In genomic region chr5:98019396-98019795, GRCm38 (mm10) we compare ENCODE assay signal across 12 mouse cellular contexts.
"Had no signal": no experiment of that assay in that cellular context is flagged by ENCODE, and none has a peak within 500 bp of the region (broad histone marks: within the 10 kb centered on the region; RNA-seq: fewer than 3 reads in every experiment).

No protein-coding gene starts in this region.

- H3K4me3 ChIP-seq: limb, embryonic 10.5 days; liver, embryonic 12.5 days; lung, embryonic 15.5 days; megakaryocyte, embryonic 14.5 days; midbrain, embryonic 15.5 days; neural tube, embryonic 12.5 days had no signal

- DNase-seq: kidney, adult 8-10 months; lung, postnatal 14 days; right cerebral cortex, postnatal 4 days; thymus, postnatal 14 days had no signal

- ATAC-seq: liver, embryonic 12.5 days; midbrain, embryonic 15.5 days had no signal

- H3K27ac ChIP-seq: kidney, postnatal 0 days; limb, embryonic 10.5 days; liver, embryonic 12.5 days; lung, embryonic 15.5 days; midbrain, embryonic 15.5 days; neural tube, embryonic 12.5 days had no signal

- H3K4me1 ChIP-seq: limb, embryonic 10.5 days; lung, embryonic 15.5 days; midbrain, embryonic 15.5 days; neural tube, embryonic 12.5 days had no signal

- H3K4me2 ChIP-seq: liver, embryonic 12.5 days; lung, embryonic 15.5 days; midbrain, embryonic 11.5 days; midbrain, embryonic 15.5 days; neural tube, embryonic 12.5 days had no signal

- H3K9ac ChIP-seq: liver, embryonic 12.5 days; lung, embryonic 15.5 days; midbrain, embryonic 15.5 days; neural tube, embryonic 12.5 days had no signal

- H3K36me3 ChIP-seq: midbrain, embryonic 15.5 days; neural tube, embryonic 12.5 days had no signal

- H3K9me3 ChIP-seq: limb, embryonic 10.5 days; liver, embryonic 12.5 days; lung, embryonic 15.5 days; megakaryocyte, embryonic 14.5 days; midbrain, embryonic 15.5 days; neural tube, embryonic 12.5 days had no signal

- H3K27me3 ChIP-seq: liver, embryonic 12.5 days; lung, embryonic 15.5 days; megakaryocyte, embryonic 14.5 days; midbrain, embryonic 15.5 days; neural tube, embryonic 12.5 days had no signal
